Comparison of ENCODE assay signal across 8 mouse cellular contexts in the genomic region with DNA sequence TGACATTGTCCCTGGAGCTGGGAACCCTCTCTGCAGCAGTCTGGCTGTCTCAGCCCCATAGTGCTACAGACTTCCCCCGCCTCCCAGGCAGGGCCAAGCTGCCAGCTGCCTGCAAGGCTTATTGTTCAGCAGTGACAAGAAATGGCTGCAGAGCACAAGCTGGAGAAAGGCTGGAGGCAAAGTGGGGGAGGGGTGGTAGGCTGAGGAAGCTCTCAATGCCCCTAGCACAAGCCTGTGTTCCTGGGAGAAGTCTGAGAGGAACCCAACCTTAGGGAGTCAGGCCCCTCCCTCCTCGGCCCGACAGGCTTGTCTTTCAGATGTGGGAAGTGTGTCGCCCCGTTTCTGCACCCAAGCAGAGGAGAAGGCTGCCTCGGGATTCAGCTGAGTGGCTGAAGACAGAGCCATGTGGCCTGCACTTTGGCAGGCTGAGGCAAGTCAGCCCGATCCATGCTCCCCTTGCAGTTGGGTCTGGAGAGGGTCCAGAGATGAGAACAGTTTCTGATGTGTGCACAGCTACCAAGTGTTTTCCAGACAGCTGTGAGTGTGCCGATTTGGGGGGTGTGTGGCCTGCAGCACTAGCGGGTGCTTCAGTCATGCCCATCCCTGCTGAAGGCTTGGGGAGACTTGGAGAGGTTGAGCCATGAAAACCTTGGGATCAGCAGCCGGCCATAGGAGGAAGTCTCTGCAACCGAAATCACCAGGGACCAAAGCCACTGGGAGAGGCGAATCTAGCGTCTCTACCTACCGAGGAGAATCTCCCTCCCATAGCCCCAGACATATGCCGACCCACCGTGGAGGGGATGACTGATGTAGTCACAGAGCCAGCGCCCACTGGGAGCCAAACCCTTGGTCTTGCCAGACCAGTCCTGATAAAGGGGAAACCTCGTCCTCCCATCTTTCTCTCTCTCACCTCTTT.
DNase-seq lines count a peak whose midpoint lies in the region; ATAC-seq and TF ChIP-seq lines count a peak whose summit lies in the region.

No protein-coding gene starts in this region.

- DNase-seq in MN1 (ENCODE audit: low spot score) = peak; percentile 51
- peak; percentile 98 for DNase-seq in brain, embryonic 14.5 days (ENCODE audit: low read depth)
- peak; percentile 88 for DNase-seq in left cerebral cortex, postnatal 4 days
- peak; percentile 51 for DNase-seq in telencephalon, adult 2 months (ENCODE audit: low read depth, low spot score)
- no peak for DNase-seq in spleen, postnatal 4 days (ENCODE audit: low spot score in 2 of 2)

- H3K36me3 ChIP-seq in hindbrain, embryonic 12.5 days = no peaks in the 10 kb centered on the region
- no peaks in the 10 kb centered on the region for H3K36me3 ChIP-seq in midbrain, embryonic 12.5 days

- no peaks in the 10 kb centered on the region for H3K27me3 ChIP-seq in hindbrain, embryonic 12.5 days
- no peaks in the 10 kb centered on the region for H3K27me3 ChIP-seq in midbrain, embryonic 12.5 days

- H3K9me3 ChIP-seq in hindbrain, embryonic 12.5 days (replicated peaks) = no peaks in the 10 kb centered on the region
- H3K9me3 ChIP-seq in midbrain, embryonic 12.5 days = no peaks in the 10 kb centered on the region

- 6% methylated on average over 18 of the region's 18 CpGs for WGBS in hindbrain, embryonic 12.5 days
- WGBS in midbrain, embryonic 12.5 days = 7% methylated on average over 18 of the region's 18 CpGs

- peak; percentile 84 for ATAC-seq in frontal cortex, adult (ENCODE audit: low TSS enrichment)
- peak; percentile 92 for ATAC-seq in hindbrain, embryonic 12.5 days (ENCODE audit: low FRiP score)
- ATAC-seq in midbrain, embryonic 12.5 days (ENCODE audit: low FRiP score, low read depth) = peak; percentile 93

- 0 out of 2 replicates have a peak, but pooled peaks have one; percentile 16 for TF ChIP-seq POLR2A in brain, embryonic 14.5 days (IDR thresholded peaks at IDR 0.05; ENCODE audit: borderline replicate concordance, extremely low read depth, insufficient read depth, insufficient read length, poor library complexity, severe bottlenecking)

- intact Hi-C loops in left cerebral cortex, postnatal 4 days (cut with DNase I) = no loop called here

- H3K4me3 ChIP-seq in hindbrain, embryonic 12.5 days = peak overlapping the region; percentile 6
- peak overlapping the region; percentile 26 for H3K4me3 ChIP-seq in midbrain, embryonic 12.5 days

- peak overlapping the region; percentile 46 for H3K4me2 ChIP-seq in hindbrain, embryonic 12.5 days (replicated peaks)
- peak overlapping the region; percentile 49 for H3K4me2 ChIP-seq in midbrain, embryonic 12.5 days (replicated peaks)

- H3K27ac ChIP-seq in hindbrain, embryonic 12.5 days = peak overlapping the region; percentile 91
- peak overlapping the region; percentile 97 for H3K27ac ChIP-seq in midbrain, embryonic 12.5 days (replicated peaks)

- H3K4me1 ChIP-seq in hindbrain, embryonic 12.5 days = peaks cover 35% of the 10 kb centered on the region
- peaks cover 46% of the 10 kb centered on the region for H3K4me1 ChIP-seq in midbrain, embryonic 12.5 days

- H3K9ac ChIP-seq in hindbrain, embryonic 12.5 days = peak overlapping the region; percentile 49
- peak overlapping the region; percentile 53 for H3K9ac ChIP-seq in midbrain, embryonic 12.5 days (replicated peaks)

- TF ChIP-seq CTCF in brain, embryonic 14.5 days (IDR thresholded peaks at IDR 0.05; ENCODE audit: borderline replicate concordance, extremely low read depth, insufficient read depth, insufficient read length) = no peak

Comparison
In these comparisons a context has a peak if more than half of its experiments do, and no peak if none do; other contexts are left out.
1. DNase-seq: peak in MN1 (single experiment), brain, embryonic 14.5 days (single experiment), left cerebral cortex, postnatal 4 days (single experiment) and telencephalon, adult 2 months (single experiment); none in spleen, postnatal 4 days (0 of 2).
2. Peak in every context shown above with its lines, with median percentiles within 50 percentile points of each other: ATAC-seq.